Mouse (Mus musculus) ES-Bruce4 (cell line): ENCODE measurements around the gene Rtl5. TPM values are rescaled to one million over a fixed set of nuclear protein-coding genes. Genes with fewer than 3 reads are reported as not detected.
A peak's percentile ranks its signal among the peaks of the same experiment; 100 is the strongest.

ENCODE experiments used
- H3K27ac ChIP-seq: 2 replicates; pipeline ENCODE4 v1.5.1; 2012; ENCODE audit warnings: low read length, inconsistent platforms; ENCODE audit not compliant: insufficient read depth
- H3K27me3 ChIP-seq: 2 replicates; pipeline ENCODE4 v1.6.1; 2012; ENCODE audit warnings: mild to moderate bottlenecking, low read length, inconsistent platforms; ENCODE audit not compliant: control insufficient read depth, poor library complexity, insufficient read depth, severe bottlenecking
- H3K36me3 ChIP-seq: 2 replicates; pipeline ENCODE4 v1.6.1; 2012; ENCODE audit warnings: inconsistent platforms, mild to moderate bottlenecking, low read length, moderate library complexity; ENCODE audit not compliant: control insufficient read depth, poor library complexity, insufficient read depth, severe bottlenecking
- H3K4me1 ChIP-seq: one replicate; pipeline ENCODE4 v1.8.1; 2011; ENCODE audit warnings: low read length; ENCODE audit not compliant: control insufficient read depth, insufficient read depth
- H3K4me3 ChIP-seq: 2 replicates; pipeline ENCODE4 v1.5.1; 2011; ENCODE audit warnings: low read depth, mild to moderate bottlenecking, low read length
- H3K9ac ChIP-seq: 2 replicates; pipeline ENCODE4 v1.6.1; 2012; ENCODE audit warnings: low read depth, mild to moderate bottlenecking, inconsistent platforms; ENCODE audit not compliant: poor library complexity, severe bottlenecking
- H3K9me3 ChIP-seq: replicated peaks from 2 replicates; pipeline ENCODE4 v1.6.1; 2012; ENCODE audit warnings: mild to moderate bottlenecking, low read length, inconsistent platforms; ENCODE audit not compliant: control insufficient read depth, poor library complexity, insufficient read depth, severe bottlenecking
- CTCF ChIP-seq: IDR thresholded peaks from one replicate; pipeline ENCODE4 v1.8.1; 2011; ENCODE audit warnings: low read depth, low read length
- EP300 ChIP-seq: IDR thresholded peaks from 2 replicates; pipeline ENCODE4 v1.6.1; 2011; ENCODE audit warnings: low read depth, low read length; ENCODE audit not compliant: insufficient read depth
- POLR2A ChIP-seq: IDR thresholded peaks from one replicate; pipeline ENCODE4 v1.8.1; 2011; ENCODE audit warnings: low read length; ENCODE audit not compliant: insufficient read depth
- polyA plus RNA-seq: library from polyadenylated mRNA; stranded (reverse); fragments of >200 nt; gene quantifications from 2 replicates; pipeline ENCODE4 v1.2.4, GENCODE M21; 2011; ENCODE audit warnings: low read depth; ENCODE audit not compliant: missing spikeins, insufficient read depth, insufficient read length

The Rtl5 gene
- polyA plus RNA-seq, 1 experiment = not detected

GRCm38 (mm10) chrX:102060243-102060642 lies 10.9 kb downstream of the Rtl5 start:
- Histone ChIP-seq H3K4me1 (no peaks in the 10 kb centered on the region), H3K9ac (no peak overlapping the region), H3K27ac (no peak overlapping the region), H3K36me3 (no peaks in the 10 kb centered on the region), H3K9me3 (no peaks in the 10 kb centered on the region), H3K27me3 (no peaks in the 10 kb centered on the region), H3K4me3 (no peak overlapping the region)
- TF ChIP-seq CTCF = no peak
- TF ChIP-seq EP300 = no peak
- no peak for TF ChIP-seq POLR2A

- no peaks in the 10 kb centered on the region for H3K36me3 ChIP-seq
- TF ChIP-seq CTCF (peak; percentile 22), EP300 (no peak), POLR2A (no peak)
- H3K9me3 ChIP-seq = no peaks in the 10 kb centered on the region
- no peaks in the 10 kb centered on the region for H3K27me3 ChIP-seq
- H3K4me1 ChIP-seq = no peaks in the 10 kb centered on the region
- no peak overlapping the region for H3K9ac ChIP-seq
- no peak overlapping the region for H3K27ac ChIP-seq
- H3K4me3 ChIP-seq = no peak overlapping the region
Observed at GRCm38 (mm10) chrX:102059437-102059836, 11.7 kb downstream of the Rtl5 start.

GRCm38 (mm10) chrX:102054009-102054408 lies 17.1 kb downstream of the Rtl5 start:
- no peak for TF ChIP-seq POLR2A
- no peak for TF ChIP-seq EP300
- no peak for TF ChIP-seq CTCF
- no peak overlapping the region for H3K9ac ChIP-seq
- H3K27ac ChIP-seq = no peak overlapping the region
- H3K36me3 ChIP-seq = no peaks in the 10 kb centered on the region
- H3K4me1 ChIP-seq = no peaks in the 10 kb centered on the region
- H3K9me3 ChIP-seq = no peaks in the 10 kb centered on the region
- no peaks in the 10 kb centered on the region for H3K27me3 ChIP-seq
- H3K4me3 ChIP-seq = no peak overlapping the region

- TF ChIP-seq POLR2A = no peak
- TF ChIP-seq EP300 = no peak
- no peak for TF ChIP-seq CTCF
- H3K27me3 ChIP-seq = no peaks in the 10 kb centered on the region
- no peak overlapping the region for H3K9ac ChIP-seq
- H3K36me3 ChIP-seq = no peaks in the 10 kb centered on the region
- no peak overlapping the region for H3K4me3 ChIP-seq
- no peaks in the 10 kb centered on the region for H3K4me1 ChIP-seq
- H3K27ac ChIP-seq = no peak overlapping the region
- no peaks in the 10 kb centered on the region for H3K9me3 ChIP-seq
Observed at GRCm38 (mm10) chrX:102053371-102053770, 17.7 kb downstream of the Rtl5 start.

- Histone ChIP-seq H3K9ac (no peak overlapping the region), H3K27me3 (no peaks in the 10 kb centered on the region), H3K4me3 (no peak overlapping the region), H3K27ac (no peak overlapping the region), H3K9me3 (no peaks in the 10 kb centered on the region), H3K36me3 (no peaks in the 10 kb centered on the region), H3K4me1 (no peaks in the 10 kb centered on the region)
- TF ChIP-seq EP300 (no peak), POLR2A (no peak), CTCF (no peak)
Observed at GRCm38 (mm10) chrX:102051225-102051624, 19.9 kb downstream of the Rtl5 start.

DNA sequence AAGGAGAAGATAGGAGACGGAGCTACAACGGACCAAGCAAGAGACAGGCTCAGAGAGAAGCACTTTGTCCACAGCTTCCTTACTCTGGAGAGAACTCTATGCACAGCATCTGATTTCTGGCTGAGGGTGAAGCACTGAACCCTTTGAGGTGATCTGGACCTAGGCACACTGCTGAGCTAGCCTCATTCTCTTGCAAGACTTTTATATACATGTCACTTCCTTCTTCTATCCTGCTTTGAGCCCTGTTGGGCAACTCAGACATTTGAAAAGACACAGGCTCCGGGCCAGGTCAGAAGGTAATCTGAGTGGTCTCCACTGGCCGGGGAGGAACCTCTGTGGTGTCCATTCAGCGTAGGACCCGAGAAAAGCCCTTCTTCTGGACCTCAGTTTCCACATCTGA lies 20.6 kb downstream of the Rtl5 start:
- Histone ChIP-seq H3K9me3 (no peaks in the 10 kb centered on the region), H3K9ac (no peak overlapping the region), H3K27ac (no peak overlapping the region), H3K4me3 (no peak overlapping the region), H3K27me3 (no peaks in the 10 kb centered on the region), H3K36me3 (no peaks in the 10 kb centered on the region), H3K4me1 (no peaks in the 10 kb centered on the region)
- TF ChIP-seq EP300 (no peak), CTCF (no peak), POLR2A (no peak)

DNA sequence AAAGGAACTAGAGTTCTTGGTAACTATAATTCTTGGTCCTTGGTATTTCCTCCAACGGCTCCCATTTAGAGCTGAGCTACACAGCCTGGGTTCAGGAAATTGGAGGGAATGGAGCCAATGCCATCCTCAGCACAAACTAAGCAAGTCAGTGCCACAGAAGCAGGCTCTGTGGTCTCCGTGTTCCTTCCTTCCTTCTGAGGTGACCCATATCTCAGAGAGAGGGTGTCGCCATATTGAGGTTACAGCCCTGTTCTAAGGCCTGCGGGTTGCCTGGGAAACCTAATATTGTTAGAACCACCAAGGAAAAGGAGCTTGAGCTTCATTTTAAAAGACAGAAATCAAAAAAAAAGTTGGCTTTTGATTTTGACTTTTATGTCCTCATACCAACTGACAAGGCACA lies 28.7 kb downstream of the Rtl5 start:
- Histone ChIP-seq H3K9me3 (no peaks in the 10 kb centered on the region), H3K36me3 (no peaks in the 10 kb centered on the region), H3K4me1 (no peaks in the 10 kb centered on the region), H3K27ac (no peak overlapping the region), H3K9ac (no peak overlapping the region), H3K4me3 (no peak overlapping the region), H3K27me3 (no peaks in the 10 kb centered on the region)
- TF ChIP-seq CTCF = no peak
- TF ChIP-seq EP300 = no peak
- no peak for TF ChIP-seq POLR2A
